Mouse (Mus musculus) heart, embryonic 14.5 days (tissue): ENCODE results near the gene Itgb3. TPM values are rescaled to one million over a fixed set of nuclear protein-coding genes. Genes with fewer than 3 reads are reported as not detected.

ENCODE experiments used
- ATAC-seq: fragments of 200-750 bp; cut with Nextera tagmentation; 2 replicates; pipeline ENCODE4 v1.8.0; 2017; ENCODE audit warnings: low read depth, moderate TSS enrichment; ENCODE audit not compliant: insufficient number of reproducible peaks, insufficient read depth, low FRiP score
- H3K27ac ChIP-seq, 2 experiments: fragments of 200-500 bp in 1 of 2; fragments of 300-500 bp in 1 of 2; sonication (generic) in 1 of 2; replicated peaks in 1 of 2; 2 replicates each; pipeline ENCODE4 v1.5.1; 2012 to 2014; ENCODE audit warnings: low read depth in 2 of 2, low read length in 2 of 2, control low read depth in 1 of 2, mild to moderate bottlenecking in 1 of 2, mixed read lengths in 1 of 2; ENCODE audit not compliant: control insufficient read depth in 1 of 2, insufficient read depth in 1 of 2
- H3K27me3 ChIP-seq: fragments of 300-500 bp; sonication (generic); 2 replicates; pipeline ENCODE4 v1.6.1; 2014; ENCODE audit warnings: mild to moderate bottlenecking, low read length, control low read depth; ENCODE audit not compliant: control insufficient read depth, insufficient read depth
- H3K36me3 ChIP-seq: fragments of 300-500 bp; sonication (generic); 2 replicates; pipeline ENCODE4 v1.6.1; 2014; ENCODE audit warnings: mild to moderate bottlenecking, control low read depth, low read length, mixed read lengths; ENCODE audit not compliant: control insufficient read depth, insufficient read depth
- H3K4me1 ChIP-seq, 2 experiments: fragments of 200-500 bp in 1 of 2; fragments of 300-500 bp in 1 of 2; sonication (generic) in 1 of 2; 2 replicates each; pipeline ENCODE4 v1.6.1; 2012 to 2014; ENCODE audit warnings: low read length in 2 of 2, control low read depth in 1 of 2, mixed read lengths in 1 of 2; ENCODE audit not compliant: control insufficient read depth in 2 of 2, insufficient read depth in 2 of 2
- H3K4me2 ChIP-seq: fragments of 300-500 bp; sonication (generic); 2 replicates; pipeline ENCODE4 v1.6.1; 2014; ENCODE audit warnings: mild to moderate bottlenecking, low read length
- H3K4me3 ChIP-seq, 2 experiments: fragments of 200-500 bp in 1 of 2; fragments of 300-500 bp in 1 of 2; sonication (generic) in 1 of 2; 2 replicates each; pipeline ENCODE4 v1.5.1; 2012 to 2014; ENCODE audit warnings: low read length in 2 of 2, mild to moderate bottlenecking in 2 of 2, control low read depth in 1 of 2, low read depth in 1 of 2, moderate library complexity in 1 of 2; ENCODE audit not compliant: control insufficient read depth in 1 of 2, insufficient read depth in 1 of 2
- H3K9ac ChIP-seq: fragments of 300-500 bp; sonication (generic); 2 replicates; pipeline ENCODE4 v1.6.1; 2014; ENCODE audit warnings: mild to moderate bottlenecking, low read length
- H3K9me3 ChIP-seq: fragments of 300-500 bp; sonication (generic); 2 replicates; pipeline ENCODE4 v1.6.1; 2016; ENCODE audit warnings: low read length, control low read depth; ENCODE audit not compliant: control insufficient read depth
- WGBS: fragments of 180-500 bp; shearing (Covaris S2); extraction: QIAGEN DNeasy Blood & Tissue Kit; methylation state at CpG from one replicate; pipeline ENCODE4 v1.1.7; 2014; 5-methylcytosine and 5-hydroxymethylcytosine counted together
- polyA plus RNA-seq: library from polyadenylated mRNA; unstranded; fragments of >200 nt; fragmentation: Nextera tagmentation; extraction: Ambion mirVana; gene quantifications from 2 replicates; pipeline ENCODE4 v1.2.1, GENCODE M21; 2014

Itgb3 gene
- 1.7 and 1.8 TPM in 2 replicates for polyA plus RNA-seq

DNA sequence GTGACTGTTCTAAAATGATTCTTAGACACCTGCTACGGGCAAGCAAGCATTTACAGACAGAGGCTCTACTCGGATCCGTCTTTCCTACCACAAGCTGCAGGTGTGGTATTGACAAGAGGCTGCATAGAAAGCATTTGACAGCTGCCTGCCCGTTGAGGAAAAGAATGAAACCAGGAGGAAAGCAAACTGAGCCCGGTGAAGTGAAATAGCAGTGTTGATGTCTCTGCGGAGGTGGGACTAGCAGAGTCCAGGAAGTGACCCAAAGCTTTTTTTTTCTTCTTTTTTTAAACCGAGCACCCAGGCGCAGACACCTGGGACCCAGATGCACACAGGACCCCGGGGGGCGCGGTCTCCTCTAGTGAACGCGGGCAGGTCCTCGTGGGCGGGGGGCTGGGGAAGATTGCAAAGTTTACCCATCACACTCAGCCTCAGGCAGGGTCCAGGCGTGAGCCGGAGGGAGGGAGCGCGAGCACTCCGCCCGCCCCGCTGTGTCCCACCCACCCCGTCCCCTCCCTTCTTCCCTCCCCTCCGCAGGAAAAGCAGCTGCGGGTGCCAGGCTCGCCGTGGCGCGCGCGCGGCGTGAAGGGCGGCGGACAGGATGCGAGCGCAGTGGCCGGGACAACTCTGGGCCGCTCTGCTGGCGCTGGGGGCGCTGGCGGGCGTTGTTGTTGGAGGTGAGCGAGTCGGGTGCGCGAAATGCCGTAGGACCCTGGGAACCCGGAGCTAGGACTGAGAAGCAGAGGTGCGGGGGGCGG lies at the start of gene Itgb3:
TSS of gene Itgb3 (plus strand) at position 510 of the 755 bp plus-strand sequence.
- ATAC-seq = peak; percentile 66
- Histone ChIP-seq H3K4me3 (peak within 1 kb of the TSS; percentile 54 to 61), H3K9me3 (no peaks in the 10 kb centered on the region), H3K9ac (peak within 1 kb of the TSS; percentile 77), H3K36me3 (no peaks in the 10 kb centered on the region), H3K27ac (peak within 1 kb of the TSS in 1 of 2 experiments; percentile 8; a peak in 1 of 4 replicates), H3K4me2 (peak within 1 kb of the TSS; percentile 96), H3K27me3 (no peaks in the 10 kb centered on the region), H3K4me1 (peaks cover 5 to 7% of the 10 kb centered on the region in 2 experiments; a peak in 3 of 4 replicates)
- WGBS = 2% methylated on average over 44 of the region's 51 CpGs

GRCm38 (mm10) chr11:104558065-104558464 lies 49.7 kb upstream of the Itgb3 start:
- peak overlapping the region; percentile 89 to 95 for H3K27ac ChIP-seq

DNA sequence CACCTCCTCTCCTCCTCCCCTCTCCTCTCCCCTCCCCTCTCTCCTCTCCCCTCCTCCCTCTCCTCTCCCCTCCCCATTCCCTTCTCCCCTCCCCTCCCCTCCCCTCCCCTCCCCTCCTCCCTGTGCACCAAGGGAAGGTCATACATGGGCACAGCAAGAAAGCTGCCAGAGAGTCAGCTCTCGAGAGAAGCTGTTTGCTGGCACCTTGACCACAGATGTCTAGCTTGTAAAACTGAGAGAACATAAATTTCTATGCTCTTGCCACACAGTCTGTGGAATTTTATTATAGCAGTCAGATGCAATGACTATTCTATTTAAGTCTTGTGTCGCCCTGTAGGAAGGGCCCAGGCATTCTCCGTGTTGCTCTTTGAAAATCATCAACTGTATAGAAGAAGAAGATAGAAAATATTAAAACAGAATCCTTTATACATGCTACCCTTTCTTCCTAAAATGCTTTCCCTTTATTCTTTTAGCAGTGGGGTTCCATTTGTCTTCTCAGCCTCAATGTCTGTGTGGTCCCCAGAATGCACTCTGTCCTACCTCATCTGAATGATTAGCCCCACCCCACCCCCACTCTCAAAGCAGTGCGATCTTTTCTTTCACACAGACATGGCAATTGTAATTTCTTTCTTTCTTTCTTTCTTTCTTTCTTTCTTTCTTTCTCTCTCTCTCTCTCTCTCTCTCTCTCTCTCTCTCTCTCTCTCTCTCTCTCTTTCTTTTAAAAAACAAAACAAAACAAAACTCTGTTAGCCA lies 49.0 kb upstream of the Itgb3 start:
- Histone ChIP-seq H3K4me2 (peak overlapping the region; percentile 18; the same call in 1 of the 2 replicates), H3K9me3 (no peaks in the 10 kb centered on the region), H3K9ac (peak overlapping the region; percentile 25; the same call in 1 of the 2 replicates), H3K4me3 (no peak overlapping the region), H3K36me3 (no peaks in the 10 kb centered on the region), H3K4me1 (peaks cover 18 to 47% of the 10 kb centered on the region in 2 experiments), H3K27me3 (no peaks in the 10 kb centered on the region), H3K27ac (peak overlapping the region; percentile 89 to 95)
- 38% methylated on average over 4 of the region's 4 CpGs for WGBS
- ATAC-seq = no peak

More at GRCm38 (mm10) chr11:104558065-104558464, 49.7 kb upstream of the Itgb3 start:
- 0 out of 2 replicates have a peak overlapping the region, but pooled peaks have one; percentile 42 for H3K9ac ChIP-seq
- H3K9me3 ChIP-seq = no peaks in the 10 kb centered on the region
- peaks cover 18 to 41% of the 10 kb centered on the region in 2 experiments for H3K4me1 ChIP-seq
- H3K27me3 ChIP-seq = no peaks in the 10 kb centered on the region
- H3K36me3 ChIP-seq = no peaks in the 10 kb centered on the region
- peak overlapping the region; percentile 29 for H3K4me2 ChIP-seq
- 0 out of 4 replicates have a peak overlapping the region, but pooled peaks of 1 of the 2 experiments have one; percentile 2 for H3K4me3 ChIP-seq
- WGBS = 24% methylated on average over 4 of the region's 4 CpGs
- no peak for ATAC-seq

DNA sequence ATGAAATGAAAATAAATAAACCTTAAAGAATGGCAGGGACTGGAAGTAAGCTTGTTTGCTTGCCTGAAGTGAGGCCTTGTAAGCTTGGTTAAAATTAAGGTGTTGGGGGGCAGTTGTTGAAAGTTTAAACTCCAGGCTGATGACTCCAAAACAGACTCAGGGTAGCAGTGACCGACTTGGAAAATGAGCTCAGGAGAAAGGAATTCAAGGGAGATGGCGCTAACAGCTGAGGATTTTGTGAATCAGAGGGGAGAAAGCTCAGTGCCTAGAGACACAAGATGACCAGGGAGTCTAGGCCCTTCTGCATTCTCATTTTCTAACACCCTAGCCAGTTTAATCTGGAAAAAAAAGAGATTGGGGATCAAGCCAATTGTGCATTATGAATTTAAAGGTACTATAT lies 46.8 kb upstream of the Itgb3 start:
- no peaks in the 10 kb centered on the region for H3K9me3 ChIP-seq
- 2% methylated on average over 2 of the region's 2 CpGs for WGBS
- H3K4me2 ChIP-seq = 0 out of 2 replicates have a peak overlapping the region, but pooled peaks have one; percentile 26
- H3K27me3 ChIP-seq = no peaks in the 10 kb centered on the region
- no peaks in the 10 kb centered on the region for H3K36me3 ChIP-seq
- H3K4me3 ChIP-seq = no peak overlapping the region
- ATAC-seq = peak; percentile 69; the same call in 1 of the 2 replicates
- H3K27ac ChIP-seq = peak overlapping the region; percentile 85 to 88
- H3K9ac ChIP-seq = 0 out of 2 replicates have a peak overlapping the region, but pooled peaks have one; percentile 21
- peaks cover 20 to 58% of the 10 kb centered on the region in 2 experiments for H3K4me1 ChIP-seq

DNA sequence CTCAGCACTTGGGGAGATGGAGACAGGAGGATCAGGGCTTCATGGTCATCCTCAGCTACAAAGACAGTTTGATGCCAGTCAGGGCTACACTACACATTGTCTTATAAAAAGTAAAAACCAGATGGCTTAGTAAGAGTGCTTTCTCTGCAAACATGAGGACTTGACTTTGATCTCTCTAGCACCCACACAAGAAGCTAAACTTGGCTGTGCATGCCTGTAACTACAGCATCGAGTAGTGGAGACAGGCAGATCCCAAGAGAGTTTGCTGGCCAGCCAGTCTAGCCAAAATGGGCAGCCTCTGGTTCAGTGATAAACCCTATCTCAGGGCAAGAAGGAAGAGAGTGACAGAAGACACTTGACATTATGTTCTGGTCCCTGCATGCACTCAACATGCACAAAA lies 44.3 kb upstream of the Itgb3 start:
- Histone ChIP-seq H3K9me3 (no peaks in the 10 kb centered on the region), H3K4me3 (no peak overlapping the region), H3K4me2 (no peak overlapping the region), H3K4me1 (peaks cover 32 to 69% of the 10 kb centered on the region in 2 experiments), H3K9ac (no peak overlapping the region), H3K27me3 (no peaks in the 10 kb centered on the region), H3K27ac (peak overlapping the region; percentile 29 to 45; a peak in 3 of 4 replicates), H3K36me3 (no peaks in the 10 kb centered on the region)
- WGBS = 12% methylated on average over 1 of the region's 1 CpGs
- no peak for ATAC-seq

GRCm38 (mm10) chr11:104565172-104565571 lies 42.6 kb upstream of the Itgb3 start:
- WGBS = 69% methylated on average over 9 of the region's 9 CpGs
- ATAC-seq = no peak
- H3K4me1 ChIP-seq = peaks cover 29 to 54% of the 10 kb centered on the region in 2 experiments
- no peaks in the 10 kb centered on the region for H3K27me3 ChIP-seq
- peaks cover 5% of the 10 kb centered on the region; the same call in 1 of the 2 replicates for H3K9me3 ChIP-seq
- H3K36me3 ChIP-seq = no peaks in the 10 kb centered on the region
- H3K9ac ChIP-seq = no peak overlapping the region
- H3K4me3 ChIP-seq = no peak overlapping the region
- H3K4me2 ChIP-seq = no peak overlapping the region
- peak overlapping the region in 1 of 2 experiments; percentile 41; a peak in 1 of 4 replicates for H3K27ac ChIP-seq

- Histone ChIP-seq H3K27me3 (no peaks in the 10 kb centered on the region), H3K36me3 (no peaks in the 10 kb centered on the region), H3K4me2 (no peak overlapping the region), H3K9me3 (peaks cover 5% of the 10 kb centered on the region; the same call in 1 of the 2 replicates), H3K4me1 (peaks cover 23 to 46% of the 10 kb centered on the region in 2 experiments), H3K4me3 (no peak overlapping the region), H3K27ac (peak overlapping the region; percentile 10 to 41; a peak in 2 of 4 replicates), H3K9ac (no peak overlapping the region)
- ATAC-seq = no peak
- WGBS = 51% methylated on average over 6 of the region's 6 CpGs
Measured at GRCm38 (mm10) chr11:104566097-104566496, 41.7 kb upstream of the Itgb3 start.
